ENCODE assay signal across 24 mouse cellular contexts in the genomic region with DNA sequence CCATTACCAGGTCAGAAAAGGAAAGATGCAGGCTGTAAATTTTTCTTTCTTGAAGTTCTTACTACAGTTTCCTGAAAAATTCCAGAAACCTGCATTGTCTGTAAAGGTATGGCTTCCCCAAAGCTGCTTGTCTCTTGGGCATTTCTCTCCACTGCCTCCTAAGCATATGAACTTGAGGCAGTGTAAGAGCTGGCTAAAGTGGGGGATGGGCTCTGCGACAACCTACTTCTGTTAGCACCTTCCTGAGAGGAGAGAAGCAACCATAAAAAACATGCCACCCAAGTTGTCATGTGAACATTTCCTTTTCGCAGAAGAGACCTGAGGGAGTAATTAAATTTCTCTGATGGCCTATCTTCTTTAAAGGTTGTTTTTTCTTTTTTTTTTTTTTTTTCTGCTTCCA.
A peak's percentile ranks its signal among the peaks of the same experiment; 100 is the strongest.
DNase-seq lines count a peak whose midpoint lies in the region; ATAC-seq and TF ChIP-seq lines count a peak whose summit lies in the region.
"Had no signal": no experiment of that assay in that cellular context is flagged by ENCODE, and none has a peak within 500 bp of the region (broad histone marks: within the 10 kb centered on the region; RNA-seq: fewer than 3 reads in every experiment).

No protein-coding gene starts in this region.

- no peaks in the 10 kb centered on the region for H3K27me3 ChIP-seq in cerebellum, adult 2 months (ENCODE audit: control insufficient read depth, insufficient read depth, low read length)
- H3K27me3 ChIP-seq in kidney, postnatal 0 days (ENCODE audit: insufficient read depth, low read length), result no peaks in the 10 kb centered on the region
- H3K27me3 ChIP-seq: forebrain, embryonic 13.5 days; megakaryocyte, embryonic 14.5 days; neural tube, embryonic 13.5 days had no signal

- no peak overlapping the region for H3K9ac ChIP-seq in kidney, postnatal 0 days (ENCODE audit: low read depth, low read length)
- H3K9ac ChIP-seq: forebrain, embryonic 13.5 days; liver, postnatal 0 days; neural tube, embryonic 13.5 days had no signal

- no peak for TF ChIP-seq CTCF in cerebellum, adult 2 months (IDR thresholded peaks at IDR 0.05; ENCODE audit: borderline replicate concordance, insufficient read depth, low read depth, low read length)
- no peak for TF ChIP-seq CTCF in kidney, postnatal 0 days (IDR thresholded peaks at IDR 0.05; ENCODE audit: low read depth)

- peak; percentile 24 to 50 for DNase-seq in cerebellum, postnatal 14 days
- no peak for DNase-seq in cerebellum, adult 2 months
- peak; percentile 8 for DNase-seq in kidney, postnatal 0 days (ENCODE audit: low spot score)
- DNase-seq in kidney, adult 11 months, result no peak
- peak; percentile 22 for DNase-seq in brain, adult 2 months (ENCODE audit: low read depth, low spot score)
- peak; percentile 45 for DNase-seq in forelimb bud, embryonic 11.5 days (ENCODE audit: low read depth, low spot score)
- no peak for DNase-seq in spleen, postnatal 36 days (ENCODE audit: low spot score in 2 of 2)
- no peak for DNase-seq in thymus, postnatal 36 days
- DNase-seq: adrenal gland, adult 8-10 months; gastrocnemius, postnatal 36 days; kidney, adult 8-10 months; layer of hippocampus, adult 9-11 months; liver; liver, postnatal 0 days; lung, postnatal 10 days; right cerebral cortex, postnatal 25 days had no signal

- H3K4me3 ChIP-seq in cerebellum, adult 2 months (replicated peaks; ENCODE audit: insufficient read depth, low read depth, low read length), result no peak overlapping the region
- H3K4me3 ChIP-seq in kidney, postnatal 0 days (replicated peaks; ENCODE audit: low read depth, low read length), result no peak overlapping the region
- H3K4me3 ChIP-seq: forebrain, embryonic 13.5 days; hindbrain, embryonic 10.5 days; megakaryocyte, embryonic 14.5 days; neural tube, embryonic 13.5 days had no signal

- H3K4me2 ChIP-seq in kidney, postnatal 0 days (ENCODE audit: low read length), result no peak overlapping the region
- H3K4me2 ChIP-seq: forebrain, embryonic 13.5 days; neural tube, embryonic 13.5 days had no signal

- no peak for TF ChIP-seq POLR2A in cerebellum, adult 2 months (IDR thresholded peaks at IDR 0.05; ENCODE audit: borderline replicate concordance, insufficient read depth, low read length)

- 86% methylated on average over 2 of the region's 2 CpGs for WGBS in cerebellum, adult 2 months
- WGBS in kidney, postnatal 0 days, result 8% methylated on average over 2 of the region's 2 CpGs

- H3K4me1 ChIP-seq in cerebellum, adult 2 months (ENCODE audit: control insufficient read depth, insufficient read depth, low read length), result no peaks in the 10 kb centered on the region
- no peaks in the 10 kb centered on the region for H3K4me1 ChIP-seq in kidney, postnatal 0 days (replicated peaks; ENCODE audit: insufficient read depth, low read length)
- H3K4me1 ChIP-seq: megakaryocyte, embryonic 14.5 days had no signal

- H3K9me3 ChIP-seq in kidney, postnatal 0 days (replicated peaks; ENCODE audit: low read length), result no peaks in the 10 kb centered on the region
- H3K9me3 ChIP-seq: forebrain, embryonic 13.5 days; hindbrain, embryonic 10.5 days; megakaryocyte, embryonic 14.5 days; neural tube, embryonic 13.5 days had no signal

- no peak for ATAC-seq in kidney, postnatal 0 days (replicated peaks; ENCODE audit: low FRiP score, low read depth)
- ATAC-seq: CD4-positive, CD25-positive, alpha-beta regulatory T cell, adult 4 months; forebrain, embryonic 13.5 days; inflammation-experienced regulatory T-cells, adult 6 months; liver, postnatal 0 days; Patski had no signal

- H3K27ac ChIP-seq in cerebellum, adult 2 months (ENCODE audit: insufficient read depth, low read length), result no peak overlapping the region
- H3K27ac ChIP-seq in kidney, postnatal 0 days, result no peak overlapping the region
- H3K27ac ChIP-seq: hindbrain, embryonic 10.5 days; stomach, postnatal 0 days had no signal

- H3K36me3 ChIP-seq in kidney, postnatal 0 days (ENCODE audit: insufficient read depth, low read length), result no peaks in the 10 kb centered on the region
- H3K36me3 ChIP-seq: hindbrain, embryonic 10.5 days; neural tube, embryonic 13.5 days had no signal

Comparison
In these comparisons a context has a peak if more than half of its experiments do, and no peak if none do; other contexts are left out.
1. DNase-seq: peak in cerebellum, postnatal 14 days (2 of 2), kidney, postnatal 0 days (single experiment), brain, adult 2 months (single experiment) and forelimb bud, embryonic 11.5 days (single experiment); none in cerebellum, adult 2 months (0 of 2), kidney, adult 11 months (single experiment), spleen, postnatal 36 days (0 of 2) and thymus, postnatal 36 days (0 of 2).